Mouse (Mus musculus) bone marrow, adult 2 months (tissue): Measurements from ENCODE around the gene Hesx1. TPM values are rescaled to one million over a fixed set of nuclear protein-coding genes. Genes with fewer than 3 reads are reported as not detected.

Experiments
- H3K27ac ChIP-seq: fragments of 200-500 bp; 2 replicates; pipeline ENCODE4 v1.5.1; 2012; ENCODE audit warnings: low read depth, mild to moderate bottlenecking, control low read depth, inconsistent platforms, low read length; ENCODE audit not compliant: control insufficient read depth, poor library complexity, insufficient read depth
- H3K4me1 ChIP-seq: fragments of 200-500 bp; 2 replicates; pipeline ENCODE4 v1.6.1; 2011; ENCODE audit warnings: low read length; ENCODE audit not compliant: control insufficient read depth, insufficient read depth
- H3K4me3 ChIP-seq: fragments of 200-500 bp; replicated peaks from 2 replicates; pipeline ENCODE3; 2011; ENCODE audit warnings: mild to moderate bottlenecking, low read depth, low read length, control low read depth; ENCODE audit not compliant: control insufficient read depth
- CTCF ChIP-seq: fragments of 200-500 bp; IDR thresholded peaks from 2 replicates; pipeline ENCODE4 v1.5.1; 2011; ENCODE audit warnings: low read length, control low read depth; ENCODE audit not compliant: control insufficient read depth, insufficient read depth
- POLR2A ChIP-seq: fragments of 200-500 bp; IDR thresholded peaks from 2 replicates; pipeline ENCODE4 v1.6.1; 2011; ENCODE audit warnings: low read depth, mild to moderate bottlenecking, control low read depth, low read length, borderline replicate concordance; ENCODE audit not compliant: control insufficient read depth
- WGBS: fragments of 180-500 bp; shearing (Covaris S2); methylation state at CpG from one replicate; pipeline ENCODE4 v1.1.7; 2018; 5-methylcytosine and 5-hydroxymethylcytosine counted together
- polyA plus RNA-seq: library from polyadenylated mRNA; stranded (reverse); fragments of >200 nt; gene quantifications from 2 replicates; pipeline ENCODE4 v1.2.4, GENCODE M21; 2011; ENCODE audit warnings: low replicate concordance; ENCODE audit not compliant: missing spikeins, insufficient read depth, insufficient read length

Gene Hesx1
- polyA plus RNA-seq, 1 experiment = not detected

DNA sequence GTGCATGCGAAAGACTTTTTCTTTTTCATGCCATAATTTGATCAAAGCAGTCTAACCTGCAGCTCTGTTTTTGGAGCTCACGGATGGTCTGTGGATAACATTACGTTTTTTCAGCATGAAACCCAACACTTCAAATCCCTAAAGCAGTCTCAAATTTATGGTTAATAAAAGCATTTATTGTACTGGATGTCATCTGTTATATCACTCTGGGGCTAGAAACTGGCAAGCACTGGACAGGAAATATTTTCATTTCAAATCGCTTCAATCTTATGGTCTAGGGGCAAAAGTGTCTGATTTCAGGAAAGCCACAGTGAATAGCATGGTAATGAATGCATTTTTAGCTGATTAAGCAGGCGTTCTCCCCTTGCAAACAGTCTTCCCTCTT lies 57.3 kb downstream of the Hesx1 start:
- 76% methylated on average over 5 of the region's 5 CpGs for WGBS
- Histone ChIP-seq H3K27ac (no peak overlapping the region), H3K4me1 (no peaks in the 10 kb centered on the region), H3K4me3 (no peak overlapping the region)
- TF ChIP-seq CTCF (no peak), POLR2A (no peak)

Other genes with a start within 250 kb of the Hesx1 start
- gene Asb14, start 99.9 kb upstream of the Hesx1 start, polyA plus RNA-seq = 0.92 and 2.2 TPM in 2 replicates
- 2.9 and 7.5 TPM in 2 replicates for gene Appl1, start 23.2 kb upstream of the Hesx1 start, polyA plus RNA-seq
- gene Il17rd, start 44.5 kb downstream of the Hesx1 start, polyA plus RNA-seq = 0.16 and 1.4 TPM in 2 replicates
- gene Arhgef3, start 120.5 kb downstream of the Hesx1 start, polyA plus RNA-seq = 6.3 and 14.3 TPM in 2 replicates